Mouse (Mus musculus) left cerebral cortex, postnatal 25 days (tissue): Measurements from ENCODE around the gene Mon2. TPM values are rescaled to one million over a fixed set of nuclear protein-coding genes. Genes with fewer than 3 reads are reported as not detected.
A peak's percentile ranks its signal among the peaks of the same experiment; 100 is the strongest.
"Not testable (repeated sequence)": the region's sequence is repeated elsewhere in the genome, so short reads cannot be mapped to it uniquely, and the experiment has no call there.

ENCODE experiments used
- DNase-seq, 2 experiments: peaks; one replicate each; pipeline ENCODE4 v3.0.0; 2022; ENCODE audit warnings: low spot score in 2 of 2, mixed read lengths in 1 of 2
- intact Hi-C: fragments of 180-260 bp; cut with DNase I; formaldehyde crosslinking; loops from one replicate; pipeline ENCODE4 v1.15.1; 2025
- total RNA-seq, 2 experiments: library from RNA; stranded (reverse); gene quantifications; 2 replicates each; pipeline ENCODE4 v1.2.3; 2021

Mon2 gene
- total RNA-seq, 2 experiments from 2014 or later = 92.6 to 102 TPM

GRCm38 (mm10) chr10:122982909-122983578, 93.3 kb downstream of the Mon2 start:
- intact Hi-C loops = loop anchor here (10.0 kb wide), 1 partner anchor 268 kb away; no protein-coding TSS in a partner anchor
- peak in 1 of 2 experiments; percentile 79 for DNase-seq

GRCm38 (mm10) chr10:122980123-122980522, 96.2 kb downstream of the Mon2 start:
- DNase-seq = no peak
- intact Hi-C loops = loop anchor here (10.0 kb wide), 1 partner anchor 265 kb away; no protein-coding TSS in a partner anchor

GRCm38 (mm10) chr10:122979356-122979755, 96.9 kb downstream of the Mon2 start:
- intact Hi-C loops = no loop called here
- DNase-seq = no peak

DNA sequence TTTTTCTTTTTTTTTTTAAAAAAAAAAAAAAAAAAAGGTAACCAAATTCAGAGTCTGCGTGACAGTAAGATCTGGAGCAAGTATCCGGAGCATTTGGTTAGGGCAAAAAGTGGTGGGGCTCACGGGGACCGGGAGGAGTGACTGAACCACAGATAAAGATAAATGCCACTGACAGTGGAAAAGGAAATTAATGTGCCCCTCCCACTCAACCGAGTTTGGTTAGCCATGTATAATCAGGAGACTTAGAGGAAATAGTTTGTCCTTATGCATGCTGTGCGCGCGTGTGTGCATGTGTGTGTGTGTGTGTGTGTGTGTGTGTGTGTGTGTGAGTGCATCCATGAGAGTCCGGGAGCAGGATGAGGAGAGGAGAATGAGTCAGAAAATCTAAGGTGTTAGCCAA, 100.3 kb downstream of the Mon2 start:
- intact Hi-C loops = no loop called here
- DNase-seq = no peak

DNA sequence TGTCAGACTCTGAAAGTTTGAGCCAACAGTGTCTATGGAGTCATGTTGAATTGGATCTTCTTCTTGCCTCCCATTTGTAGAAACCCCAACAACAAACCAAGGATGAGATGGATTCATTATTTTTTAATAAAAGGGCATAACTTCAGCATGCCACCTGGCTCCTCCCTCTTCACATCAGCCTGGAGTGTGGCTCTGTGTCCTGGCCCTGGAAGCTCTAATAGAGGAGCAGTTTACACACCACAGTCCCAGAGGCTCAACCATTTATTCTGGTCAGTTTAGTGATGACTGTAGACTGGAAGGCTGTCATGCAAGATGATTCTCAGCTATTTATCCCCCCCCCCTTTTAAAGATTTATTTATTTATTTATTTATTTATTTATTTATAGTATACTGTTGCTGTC, 103.1 kb downstream of the Mon2 start:
- no peak for DNase-seq
- intact Hi-C loops = no loop called here

GRCm38 (mm10) chr10:122970188-122970587, 106.1 kb downstream of the Mon2 start:
- intact Hi-C loops = no loop called here
- DNase-seq = no peak

GRCm38 (mm10) chr10:122966421-122966820, 109.9 kb downstream of the Mon2 start:
- no peak for DNase-seq
- intact Hi-C loops = no loop called here

DNA sequence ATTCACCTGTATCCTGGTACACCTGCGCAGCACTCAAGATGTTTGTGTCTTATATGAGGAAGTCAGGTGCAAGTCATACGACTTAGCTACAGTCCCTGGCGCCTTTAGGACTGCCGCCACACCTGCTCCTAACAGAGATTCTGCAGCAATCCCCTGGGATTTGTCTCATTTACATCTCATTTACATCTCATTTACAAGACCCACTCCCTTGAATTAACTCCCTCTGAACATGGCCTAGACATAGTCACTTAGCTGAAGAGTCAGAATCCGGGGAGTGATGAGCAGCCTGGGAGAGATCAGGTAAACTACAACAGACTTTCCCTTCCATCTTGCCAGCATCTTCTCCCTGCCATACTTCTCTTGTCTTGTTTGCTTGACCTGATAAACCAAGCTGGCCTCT, 110.7 kb downstream of the Mon2 start:
- intact Hi-C loops = not testable (repeated sequence)

DNA sequence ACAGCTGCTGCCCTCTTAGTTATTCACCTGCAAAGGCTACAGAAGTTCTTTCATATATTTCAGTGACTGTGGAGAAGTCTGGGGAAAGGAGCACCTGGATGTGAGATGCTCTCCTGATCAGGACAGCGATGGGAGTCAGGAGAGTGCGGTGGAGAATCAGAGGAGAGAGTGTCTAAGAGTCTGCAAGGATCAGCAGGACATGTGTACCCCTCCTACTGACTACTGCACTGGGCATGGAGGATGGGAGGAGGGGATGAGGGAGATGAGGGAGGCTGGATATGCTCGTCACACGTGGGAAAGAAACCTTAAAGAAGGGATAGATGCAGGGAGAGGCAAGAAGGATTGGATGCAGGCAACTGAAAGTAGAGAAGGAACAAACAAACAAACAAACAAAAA, 112.1 kb downstream of the Mon2 start:
- intact Hi-C loops = no loop called here
- no peak for DNase-seq

More for the DNA sequence above, 110.7 kb downstream of the Mon2 start:
- DNase-seq = not testable (repeated sequence)

DNA sequence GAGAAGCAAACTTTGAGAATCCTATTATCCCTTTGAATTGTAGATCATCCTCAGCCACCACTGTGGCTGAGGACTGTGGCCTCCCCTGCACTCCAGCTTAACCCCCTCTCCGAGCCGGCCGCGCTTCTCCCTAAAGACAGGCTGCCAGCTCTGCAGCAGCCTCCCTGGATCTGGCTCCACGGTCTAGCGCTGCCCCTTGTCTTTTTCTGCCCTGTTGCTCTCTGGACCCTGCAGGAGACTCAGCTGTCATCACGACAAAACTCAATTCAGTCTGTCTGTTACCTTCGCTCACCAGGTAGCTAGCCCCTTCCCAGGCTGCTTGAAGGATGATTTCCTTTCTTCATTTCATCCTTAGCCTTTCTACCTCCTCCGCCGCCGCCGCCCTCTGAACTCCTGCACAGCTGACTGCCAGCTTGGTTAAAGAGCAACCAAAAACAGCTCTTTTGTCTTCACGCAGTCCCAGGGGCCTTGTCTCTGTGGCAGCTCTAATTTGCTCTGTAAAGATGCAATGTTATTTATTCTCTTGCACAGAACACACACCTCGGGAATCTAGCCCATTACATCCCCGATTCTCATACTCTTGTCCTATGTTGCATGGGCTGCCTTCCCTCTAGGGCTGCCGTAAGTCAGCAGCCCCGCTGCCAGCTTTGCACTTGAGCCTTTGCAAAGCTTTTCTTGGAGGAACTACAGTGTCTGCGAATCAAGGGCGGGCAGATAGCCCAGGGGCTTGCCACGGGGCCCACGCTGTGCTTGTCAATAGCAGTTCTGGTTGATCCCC, 112.7 kb downstream of the Mon2 start:
- intact Hi-C loops = no loop called here
- no peak for DNase-seq

- no peak for DNase-seq
- intact Hi-C loops = no loop called here
These were observed 113.7 kb downstream of the Mon2 start for GRCm38 (mm10) chr10:122962651-122963050.

- intact Hi-C loops = loop anchor here (2.0 kb wide), 1 partner anchor 23 kb away; no protein-coding TSS in a partner anchor
- DNase-seq = no peak
These were observed 114.8 kb downstream of the Mon2 start for GRCm38 (mm10) chr10:122961494-122961893.

GRCm38 (mm10) chr10:122960738-122961137, 115.6 kb downstream of the Mon2 start:
- DNase-seq = no peak
- intact Hi-C loops = loop anchor here (2.0 kb wide), 1 partner anchor 24 kb away; no protein-coding TSS in a partner anchor

DNA sequence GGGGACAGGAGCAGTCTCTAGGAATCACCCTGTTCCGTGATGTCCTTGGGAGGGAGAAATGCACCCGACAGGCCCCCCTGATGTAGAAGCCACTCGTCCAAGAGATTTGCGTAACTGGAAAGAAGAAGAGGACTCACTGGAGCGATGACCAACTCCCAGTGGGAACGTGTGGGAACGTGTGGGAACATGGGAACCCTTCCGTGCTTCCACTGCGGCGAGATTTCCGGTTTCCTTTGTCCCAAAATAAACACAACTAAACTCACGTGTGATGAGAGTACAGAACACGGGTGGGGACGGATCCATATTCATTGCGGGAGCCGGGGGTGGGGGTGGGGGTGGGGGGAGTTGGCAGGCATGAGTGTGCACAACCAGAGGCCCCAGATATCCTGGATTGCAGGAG, 116.1 kb downstream of the Mon2 start:
- intact Hi-C loops = loop anchor here (2.0 kb wide), 1 partner anchor 25 kb away; no protein-coding TSS in a partner anchor
- peak in 1 of 2 experiments; percentile 37 for DNase-seq

GRCm38 (mm10) chr10:122958699-122959098, 117.6 kb downstream of the Mon2 start:
- intact Hi-C loops = no loop called here

GRCm38 (mm10) chr10:122957918-122958317, 118.4 kb downstream of the Mon2 start:
- intact Hi-C loops = no loop called here
- DNase-seq = no peak

More at GRCm38 (mm10) chr10:122958699-122959098, 117.6 kb downstream of the Mon2 start:
- no peak for DNase-seq

- intact Hi-C loops = no loop called here
- DNase-seq = peak in 1 of 2 experiments; percentile 52
These were observed 122.7 kb downstream of the Mon2 start for GRCm38 (mm10) chr10:122953576-122953975.

DNA sequence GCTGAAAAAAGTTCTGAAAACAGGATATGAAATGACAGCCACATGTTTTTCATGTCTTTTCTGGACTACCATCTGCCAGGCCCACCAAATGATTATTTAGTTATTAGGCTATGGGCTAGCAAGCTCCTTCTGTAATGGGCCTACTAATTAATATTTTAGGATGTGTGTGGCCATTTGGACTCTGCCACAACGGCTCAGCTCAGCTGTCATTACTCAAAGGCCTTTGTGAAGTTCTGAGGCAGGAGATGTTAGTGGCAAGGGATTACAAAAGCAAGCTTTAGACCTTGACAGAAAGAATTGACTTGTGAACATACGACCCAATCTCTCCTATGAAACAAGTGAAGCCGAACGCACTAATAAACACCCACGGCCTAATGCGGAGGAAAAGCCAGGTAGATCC, 125.3 kb downstream of the Mon2 start:
- DNase-seq = no peak
- intact Hi-C loops = no loop called here

DNA sequence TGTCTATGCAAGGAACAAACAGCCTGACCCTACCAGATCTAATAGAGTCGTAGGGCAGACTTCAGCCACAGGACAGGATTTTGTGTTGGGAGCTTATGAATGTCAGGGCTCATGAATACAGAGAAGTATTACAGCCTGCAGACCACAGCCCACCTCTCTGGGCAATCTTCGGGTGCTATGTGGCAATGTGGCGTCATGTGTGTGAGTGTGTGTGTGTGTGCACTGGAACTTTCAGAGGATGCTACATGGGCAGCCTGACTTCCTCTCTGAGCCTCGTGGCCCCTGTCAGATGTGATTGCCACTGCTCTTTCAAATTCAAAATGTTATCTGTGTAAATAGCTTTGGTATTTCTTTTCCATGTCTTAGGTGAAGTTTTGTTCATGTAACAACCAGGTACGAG, 131.4 kb downstream of the Mon2 start:
- intact Hi-C loops = no loop called here
- DNase-seq = no peak

DNA sequence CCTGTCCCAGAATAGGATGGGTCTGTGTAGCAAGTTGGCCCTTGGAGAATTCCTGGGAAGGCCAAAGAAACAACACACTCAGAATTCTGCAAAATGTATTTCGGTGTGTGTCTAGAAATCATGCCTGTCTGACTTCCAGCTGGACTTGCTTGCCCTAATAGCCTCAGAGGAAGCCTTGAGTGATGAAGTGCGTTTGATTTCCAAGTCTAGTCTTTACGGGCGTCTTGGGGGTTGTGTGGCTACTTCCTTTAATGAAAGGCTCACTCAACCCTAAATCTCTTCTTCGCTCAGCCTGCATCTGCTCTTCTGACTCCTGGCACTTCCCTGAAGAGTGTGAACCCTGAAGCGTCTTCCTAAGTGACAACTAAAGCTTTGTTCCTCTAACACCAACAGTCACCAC, 132.5 kb downstream of the Mon2 start:
- no peak for DNase-seq
- intact Hi-C loops = no loop called here

- no peak for DNase-seq
- intact Hi-C loops = no loop called here
These were observed 133.5 kb downstream of the Mon2 start for GRCm38 (mm10) chr10:122942771-122943170.
